Mouse (Mus musculus) liver (tissue): ENCODE results near the gene Samd14.

ENCODE experiments used
- DNase-seq: peaks from one replicate; pipeline ENCODE4 v3.0.0-alpha.2; 2020; ENCODE audit warnings: mixed read lengths

Samd14 gene

DNA sequence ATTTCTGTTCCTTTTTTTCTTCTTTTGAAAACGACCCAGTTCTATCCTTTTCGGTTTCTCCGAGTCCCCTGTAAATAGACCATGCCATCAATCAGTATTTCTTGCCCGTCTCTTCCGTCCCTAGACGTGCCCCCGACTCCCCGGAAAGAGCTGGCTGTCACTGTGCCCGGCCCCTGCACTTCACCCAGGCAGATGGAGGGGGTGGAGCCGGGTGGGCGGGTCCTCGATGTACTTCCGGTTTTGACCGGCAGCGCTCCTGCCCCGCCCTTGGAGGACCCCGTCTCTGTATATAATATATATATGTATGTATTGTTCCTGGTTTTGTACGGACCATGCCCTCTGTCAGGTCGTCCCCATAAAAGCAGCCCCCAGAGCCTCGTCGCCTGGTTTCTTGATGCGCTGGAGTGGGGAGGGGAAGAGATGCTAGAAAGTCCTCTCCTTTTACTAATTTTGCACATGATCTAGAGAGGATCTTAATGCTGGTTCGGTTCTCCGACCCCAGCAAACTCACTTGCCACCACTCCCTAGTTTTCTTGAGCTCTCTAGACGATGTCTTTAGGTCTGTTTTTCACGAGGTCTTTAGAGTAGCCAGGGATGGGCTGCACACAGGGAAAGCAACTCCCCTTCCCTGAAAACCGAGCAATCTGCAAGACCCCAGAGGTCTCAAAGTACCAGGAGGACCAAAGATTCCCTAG is 3.0 kb upstream of the Samd14 start:
- peak; percentile 95 for DNase-seq

GRCm38 (mm10) chr11:95007418-95007817 is 2.3 kb upstream of the Samd14 start:
- no peak for DNase-seq

DNA sequence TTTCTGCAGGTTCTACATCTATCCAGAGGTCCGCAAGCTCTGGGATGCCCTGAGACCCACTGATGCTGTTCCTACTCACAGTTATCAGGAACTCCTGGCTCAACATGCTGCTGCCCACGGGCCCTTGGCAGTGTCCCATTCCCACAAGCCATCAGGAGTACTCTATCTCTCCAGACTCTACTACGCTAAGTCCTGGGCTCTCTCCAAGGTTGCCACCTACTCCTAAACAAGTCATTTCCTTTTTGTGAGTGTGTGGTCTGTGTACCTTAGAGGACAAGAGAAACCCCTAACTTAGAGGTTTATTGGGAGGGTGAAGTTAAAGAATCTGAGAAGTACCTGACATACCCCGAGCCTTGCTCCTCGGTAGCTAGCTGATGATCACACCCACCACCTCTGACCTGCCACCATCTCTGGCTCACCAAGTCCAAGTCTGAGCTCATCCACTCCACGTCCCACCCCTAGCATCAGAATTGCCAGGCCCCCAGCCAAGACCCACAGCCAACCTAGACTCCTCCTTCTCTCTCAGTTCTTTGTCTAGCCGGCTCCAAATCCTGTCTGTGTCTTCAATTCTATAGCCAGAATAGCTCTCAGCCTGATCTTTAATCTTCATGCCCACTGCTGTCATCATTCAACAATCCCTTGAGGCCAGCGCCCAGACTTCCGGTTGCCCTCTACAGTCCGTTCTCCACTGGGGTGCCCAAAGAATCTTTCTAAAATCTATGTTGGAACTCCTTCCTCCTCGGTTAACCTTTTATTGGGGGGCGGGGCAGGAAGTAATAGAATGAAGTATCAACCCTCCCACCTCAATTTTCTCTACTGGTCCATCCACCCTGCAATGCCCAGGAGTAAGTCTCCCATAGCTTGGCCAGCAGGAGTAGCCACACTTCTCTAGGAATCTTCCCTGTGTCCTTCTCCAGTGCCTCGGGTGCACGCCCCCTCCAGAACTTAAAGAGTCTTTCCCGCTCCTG is 734 bp upstream of the Samd14 start:
- no peak for DNase-seq

- DNase-seq: peak; percentile 72
These were observed 561 bp downstream of the Samd14 start for GRCm38 (mm10) chr11:95010141-95010739.

DNA sequence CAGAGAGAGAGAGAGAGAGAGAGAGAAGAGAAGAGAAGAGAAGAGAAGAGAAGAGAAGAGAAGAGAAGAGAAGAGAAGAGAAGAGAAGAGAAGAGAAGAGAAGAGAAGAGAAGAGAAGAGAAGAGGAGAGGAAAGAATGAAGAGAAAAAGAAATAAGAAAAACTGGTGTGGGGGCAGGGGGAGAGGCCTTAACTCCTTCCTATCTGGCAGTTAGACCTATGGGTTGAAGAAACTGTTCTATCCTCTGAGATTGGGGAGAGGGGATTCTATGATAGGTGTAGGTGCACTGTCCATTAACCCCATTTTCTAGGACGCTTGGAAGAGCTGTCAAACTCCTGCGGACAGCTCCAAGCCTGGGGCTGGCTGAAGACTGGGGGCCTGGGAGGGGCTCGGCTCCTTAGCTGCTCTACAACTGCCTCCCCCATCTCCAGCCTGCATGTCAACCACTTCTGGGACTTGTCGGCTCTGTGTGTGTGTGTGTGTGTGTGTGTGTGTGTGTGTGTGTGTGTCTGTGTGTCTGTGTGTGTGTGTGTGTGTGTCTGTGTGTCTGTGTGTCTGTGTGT is 1.2 kb downstream of the Samd14 start:
- DNase-seq: peak; percentile 73

- DNase-seq: no peak
These were observed 1.7 kb downstream of the Samd14 start for GRCm38 (mm10) chr11:95011416-95011815.

GRCm38 (mm10) chr11:95012075-95012474 is 2.4 kb downstream of the Samd14 start:
- DNase-seq: peak; percentile 90

- no peak for DNase-seq
These were observed 2.8 kb downstream of the Samd14 start for GRCm38 (mm10) chr11:95012487-95012886.

- DNase-seq: no peak
These were observed 5.8 kb downstream of the Samd14 start for GRCm38 (mm10) chr11:95015484-95015883.

- peak; percentile 55 for DNase-seq
These were observed 12.7 kb downstream of the Samd14 start for GRCm38 (mm10) chr11:95022237-95022992.

DNA sequence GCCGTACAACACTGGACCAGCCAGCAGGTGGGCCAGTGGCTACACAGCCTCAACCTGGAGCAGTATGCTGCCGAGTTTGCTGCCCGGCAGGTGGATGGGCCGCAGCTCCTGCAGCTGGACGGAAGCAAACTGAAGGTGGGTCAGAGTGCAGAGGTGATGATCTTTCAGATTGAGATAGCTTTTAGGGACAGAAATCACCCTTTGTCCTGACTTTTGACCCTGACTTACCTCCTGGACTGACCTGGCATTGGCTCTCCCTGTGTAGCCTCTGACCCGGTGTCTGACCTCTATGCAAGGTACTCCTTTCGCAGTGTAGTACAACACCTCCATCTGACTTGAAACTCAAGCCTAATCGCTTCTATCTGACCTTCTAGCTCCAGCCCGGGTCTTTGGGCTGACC is 13.8 kb downstream of the Samd14 start:
- DNase-seq: no peak

- no peak for DNase-seq
These were observed 14.9 kb downstream of the Samd14 start for GRCm38 (mm10) chr11:95024439-95025184.

- no peak for DNase-seq
These were observed 15.7 kb downstream of the Samd14 start for GRCm38 (mm10) chr11:95025227-95026012.

GRCm38 (mm10) chr11:95026090-95026542 is 16.4 kb downstream of the Samd14 start:
- DNase-seq: peak; percentile 38

- DNase-seq: no peak
These were observed 17.2 kb downstream of the Samd14 start for GRCm38 (mm10) chr11:95026849-95027248.

GRCm38 (mm10) chr11:95027850-95028470 is 18.3 kb downstream of the Samd14 start:
- DNase-seq: no peak

DNA sequence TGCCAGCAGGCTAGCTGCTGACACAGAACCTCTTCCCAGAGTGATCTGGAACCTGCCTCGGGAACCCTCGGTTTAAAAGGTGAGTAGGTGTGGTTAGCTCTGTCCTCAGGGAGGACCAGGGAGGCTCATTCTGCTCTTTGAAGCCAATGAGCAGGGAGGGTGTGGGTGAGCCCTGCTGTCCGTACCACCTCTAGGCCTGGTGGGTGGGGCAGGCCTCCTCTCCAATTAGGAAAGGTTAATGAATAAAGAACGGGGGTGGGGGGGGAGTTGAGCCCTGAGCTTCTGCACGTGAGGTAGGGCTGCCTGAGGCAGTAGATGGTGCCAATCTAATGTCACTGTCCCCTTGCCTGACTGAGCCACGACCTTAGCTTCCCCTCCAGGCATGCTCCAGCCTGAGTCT is 23.3 kb downstream of the Samd14 start:
- no peak for DNase-seq

DNA sequence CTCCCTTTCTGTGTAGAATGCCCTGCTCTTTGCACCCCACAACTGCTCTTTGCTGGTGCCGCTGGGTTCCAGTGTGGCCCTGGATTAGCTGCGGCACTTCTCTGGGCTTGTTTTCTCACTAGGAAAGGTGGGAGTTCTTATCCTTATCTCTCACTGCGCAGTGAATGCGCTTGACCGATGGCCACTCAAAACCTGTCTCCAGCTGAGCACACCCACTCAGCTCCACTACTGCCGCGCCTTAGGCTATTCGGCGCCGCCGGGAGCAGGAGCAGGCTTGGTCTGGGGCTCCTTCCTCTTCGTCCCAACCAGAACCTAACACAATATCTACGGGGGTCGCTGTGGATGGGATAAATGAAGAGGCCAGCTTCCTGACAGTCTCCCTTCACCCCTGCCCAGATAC is 23.9 kb downstream of the Samd14 start:
- DNase-seq: no peak

GRCm38 (mm10) chr11:95034902-95035301 is 25.2 kb downstream of the Samd14 start:
- no peak for DNase-seq

DNA sequence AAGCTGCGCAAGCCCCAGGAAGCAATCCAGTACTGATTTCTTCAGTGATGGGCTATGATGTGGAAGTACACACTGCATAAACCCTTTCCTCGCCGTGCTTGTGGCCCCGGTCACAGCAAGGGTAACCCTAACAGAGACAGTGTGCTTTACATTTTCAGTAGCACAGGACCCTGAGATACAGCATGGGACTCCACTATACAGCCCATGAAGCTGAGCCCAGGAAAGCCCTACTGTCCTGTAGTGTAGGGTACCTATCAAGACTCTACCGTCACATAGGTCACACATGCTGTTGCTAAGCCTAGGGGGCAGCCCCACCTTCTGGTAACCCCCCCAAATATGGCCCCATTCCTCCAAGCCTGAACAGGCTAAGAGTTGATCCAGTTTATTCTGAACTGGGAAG is 26.8 kb downstream of the Samd14 start:
- DNase-seq: no peak
